Mouse (Mus musculus): ENCODE measurements around the gene Pgls. TPM values are rescaled to one million over a fixed set of nuclear protein-coding genes. Genes with fewer than 3 reads are reported as not detected.
A peak's percentile ranks its signal among the peaks of the same experiment; 100 is the strongest.

The Pgls gene
- 223 and 232 TPM in 2 replicates for polyA plus RNA-seq (2015; fragmentation: Nextera tagmentation; extraction: Ambion mirVana)

- peak; percentile 91 for ATAC-seq (ENCODE audit: low FRiP score)
- Histone ChIP-seq H3K27me3 (replicated peaks) (no peaks in the 10 kb centered on the region), H3K4me2 (peak within 1 kb of the TSS; percentile 96), H3K36me3 (peaks cover 6% of the 10 kb centered on the region), H3K9me3 (replicated peaks) (no peaks in the 10 kb centered on the region), H3K27ac (replicated peaks) (peak within 1 kb of the TSS; percentile 98), H3K4me3 (replicated peaks) (peak within 1 kb of the TSS; percentile 64), H3K9ac (replicated peaks) (peak within 1 kb of the TSS; percentile 99), H3K4me1 (peaks cover 47% of the 10 kb centered on the region)
- under 1% methylated on average over 68 of the region's 71 CpGs for WGBS
Measured at GRCm38 (mm10) chr8:71591471-71592373, at the start of gene Pgls. Gene Pgls (plus strand): TSS chr8:71592176.

- Histone ChIP-seq H3K27ac (replicated peaks) (peak within 1 kb of the TSS; percentile 77), H3K9ac (replicated peaks) (peak within 1 kb of the TSS; percentile 87), H3K9me3 (replicated peaks) (no peaks in the 10 kb centered on the region), H3K27me3 (replicated peaks) (peaks cover 6% of the 10 kb centered on the region), H3K36me3 (peaks cover 24% of the 10 kb centered on the region), H3K4me3 (replicated peaks) (peak within 1 kb of the TSS; percentile 94), H3K4me1 (peaks cover 20% of the 10 kb centered on the region), H3K4me2 (peak within 1 kb of the TSS; percentile 85)
- ATAC-seq (ENCODE audit: low FRiP score) = peak; percentile 96
- under 1% methylated on average over 55 of the region's 55 CpGs for WGBS
Measured at GRCm38 (mm10) chr8:71542632-71543343, 49.2 kb upstream of the Pgls start, which contains the start of gene Mvb12a. Gene Mvb12a (plus strand): TSS chr8:71542922.

GRCm38 (mm10) chr8:71543755-71544154 is 48.2 kb upstream of the Pgls start:
- Histone ChIP-seq H3K4me3 (replicated peaks) (peak overlapping the region; percentile 94), H3K27ac (replicated peaks) (no peak overlapping the region), H3K9me3 (replicated peaks) (no peaks in the 10 kb centered on the region), H3K36me3 (peaks cover 33% of the 10 kb centered on the region), H3K9ac (replicated peaks) (peak overlapping the region; percentile 87), H3K4me2 (peak overlapping the region; percentile 85), H3K4me1 (peaks cover 17% of the 10 kb centered on the region), H3K27me3 (replicated peaks) (0 out of 2 replicates have a peak, but pooled peaks cover 4% of the 10 kb centered on the region)
- no peak for ATAC-seq (ENCODE audit: low FRiP score)
- 85% methylated on average over 9 of the region's 9 CpGs for WGBS

- Histone ChIP-seq H3K36me3 (peaks cover 33% of the 10 kb centered on the region), H3K27me3 (replicated peaks) (0 out of 2 replicates have a peak, but pooled peaks cover 4% of the 10 kb centered on the region), H3K27ac (replicated peaks) (no peak overlapping the region), H3K4me2 (no peak overlapping the region), H3K4me3 (replicated peaks) (no peak overlapping the region), H3K4me1 (peaks cover 17% of the 10 kb centered on the region), H3K9ac (replicated peaks) (no peak overlapping the region), H3K9me3 (replicated peaks) (no peaks in the 10 kb centered on the region)
- ATAC-seq (ENCODE audit: low FRiP score) = no peak
- WGBS = 93% methylated on average over 11 of the region's 11 CpGs
Measured at GRCm38 (mm10) chr8:71545053-71545452, 46.9 kb upstream of the Pgls start.

GRCm38 (mm10) chr8:71547590-71547989 is 44.4 kb upstream of the Pgls start:
- Histone ChIP-seq H3K4me3 (replicated peaks) (no peak overlapping the region), H3K9ac (replicated peaks) (no peak overlapping the region), H3K9me3 (replicated peaks) (no peaks in the 10 kb centered on the region), H3K36me3 (peaks cover 33% of the 10 kb centered on the region), H3K27ac (replicated peaks) (no peak overlapping the region), H3K4me1 (peaks cover 17% of the 10 kb centered on the region), H3K4me2 (no peak overlapping the region), H3K27me3 (replicated peaks) (no peaks in the 10 kb centered on the region)
- ATAC-seq (ENCODE audit: low FRiP score) = no peak
- WGBS = 87% methylated on average over 7 of the region's 7 CpGs

- no peak overlapping the region for H3K9ac ChIP-seq (replicated peaks)
- H3K4me1 ChIP-seq = no peaks in the 10 kb centered on the region
- peaks cover 8% of the 10 kb centered on the region for H3K27me3 ChIP-seq (replicated peaks)
- H3K4me2 ChIP-seq = no peak overlapping the region
- H3K27ac ChIP-seq (replicated peaks) = no peak overlapping the region
- no peak for ATAC-seq (ENCODE audit: low FRiP score)
- H3K9me3 ChIP-seq (replicated peaks) = no peaks in the 10 kb centered on the region
- WGBS = 75% methylated on average over 7 of the region's 7 CpGs
- H3K36me3 ChIP-seq = peaks cover 26% of the 10 kb centered on the region
- H3K4me3 ChIP-seq (replicated peaks) = no peak overlapping the region
Measured at GRCm38 (mm10) chr8:71550754-71551153, 41.2 kb upstream of the Pgls start.

GRCm38 (mm10) chr8:71552770-71553169 is 39.2 kb upstream of the Pgls start:
- H3K27me3 ChIP-seq (replicated peaks) = peaks cover 28% of the 10 kb centered on the region
- peaks cover 10% of the 10 kb centered on the region for H3K36me3 ChIP-seq
- H3K27ac ChIP-seq (replicated peaks) = no peak overlapping the region
- ATAC-seq (ENCODE audit: low FRiP score) = no peak
- 74% methylated on average over 6 of the region's 6 CpGs for WGBS
- no peak overlapping the region for H3K4me3 ChIP-seq (replicated peaks)
- H3K4me1 ChIP-seq = no peaks in the 10 kb centered on the region
- no peaks in the 10 kb centered on the region for H3K9me3 ChIP-seq (replicated peaks)
- H3K9ac ChIP-seq (replicated peaks) = no peak overlapping the region
- H3K4me2 ChIP-seq = no peak overlapping the region

- WGBS = 71% methylated on average over 6 of the region's 6 CpGs
- ATAC-seq (ENCODE audit: low FRiP score) = no peak
- Histone ChIP-seq H3K9me3 (replicated peaks) (no peaks in the 10 kb centered on the region), H3K4me1 (peaks cover 8% of the 10 kb centered on the region), H3K9ac (replicated peaks) (no peak overlapping the region), H3K27ac (replicated peaks) (no peak overlapping the region), H3K36me3 (no peaks in the 10 kb centered on the region), H3K27me3 (replicated peaks) (peaks cover 40% of the 10 kb centered on the region), H3K4me2 (no peak overlapping the region), H3K4me3 (replicated peaks) (no peak overlapping the region)
Measured at GRCm38 (mm10) chr8:71554001-71554400, 38.0 kb upstream of the Pgls start.

- peaks cover 47% of the 10 kb centered on the region for H3K27me3 ChIP-seq (replicated peaks)
Measured at GRCm38 (mm10) chr8:71554644-71555043, 37.3 kb upstream of the Pgls start.

GRCm38 (mm10) chr8:71558071-71558957 is 33.7 kb upstream of the Pgls start, which contains the start of gene Tmem221:
Gene Tmem221 (minus strand): TSS chr8:71558871.
- H3K36me3 ChIP-seq = no peaks in the 10 kb centered on the region
- no peaks in the 10 kb centered on the region for H3K9me3 ChIP-seq (replicated peaks)
- peak within 1 kb of the TSS; percentile 49 for H3K4me2 ChIP-seq
- H3K4me1 ChIP-seq = peaks cover 19% of the 10 kb centered on the region
- 4% methylated on average over 70 of the region's 70 CpGs for WGBS
- peaks cover 82% of the 10 kb centered on the region for H3K27me3 ChIP-seq (replicated peaks)
- ATAC-seq (ENCODE audit: low FRiP score) = no peak
- H3K27ac ChIP-seq (replicated peaks) = no peak within 1 kb of the TSS
- no peak within 1 kb of the TSS for H3K9ac ChIP-seq (replicated peaks)
- peak within 1 kb of the TSS; percentile 17 for H3K4me3 ChIP-seq (replicated peaks)

More at GRCm38 (mm10) chr8:71554644-71555043, 37.3 kb upstream of the Pgls start:
- H3K9me3 ChIP-seq (replicated peaks) = no peaks in the 10 kb centered on the region
- 91% methylated on average over 2 of the region's 2 CpGs for whole genome bisulfite sequencing
- peaks cover 10% of the 10 kb centered on the region for H3K4me1 ChIP-seq
- H3K4me2 ChIP-seq = no peak overlapping the region
- no peak for ATAC-seq (ENCODE audit: low FRiP score)
- H3K9ac ChIP-seq (replicated peaks) = no peak overlapping the region
- no peak overlapping the region for H3K4me3 ChIP-seq (replicated peaks)
- no peak overlapping the region for H3K27ac ChIP-seq (replicated peaks)
- no peaks in the 10 kb centered on the region for H3K36me3 ChIP-seq

Measured in neural tube, embryonic 15.5 days (tissue).